Mouse (Mus musculus) frontal cortex, postnatal 25 days (tissue): ENCODE data around the gene Impdh2.
"Not testable (repeated sequence)": the region's sequence is repeated elsewhere in the genome, so short reads cannot be mapped to it uniquely, and the experiment has no call there.

Source experiments
- DNase-seq, 2 experiments: peaks; one replicate each; pipeline ENCODE4 v3.0.0; 2022; ENCODE audit warnings: low spot score in 2 of 2

The Impdh2 gene

DNA sequence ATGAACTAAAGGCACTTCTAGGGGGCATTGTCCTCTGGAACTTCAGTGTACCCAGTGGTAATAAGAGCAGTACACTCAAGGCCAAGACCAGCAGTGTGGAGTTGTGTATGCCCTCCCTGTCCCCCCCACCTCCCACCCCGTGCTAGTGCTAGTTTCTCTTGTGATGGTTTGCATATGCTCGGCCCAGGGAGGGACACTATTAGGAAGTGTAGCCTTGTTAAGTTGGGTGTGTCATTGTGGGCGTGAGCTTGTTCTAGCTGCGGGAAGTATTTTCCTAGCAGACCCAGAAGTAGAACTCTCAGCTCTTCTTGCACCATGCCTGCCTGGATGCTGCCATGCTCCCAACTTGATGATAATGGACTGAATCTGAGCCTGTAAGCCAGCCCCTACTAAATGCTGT, 41.9 kb downstream of the Impdh2 start:
- no peak for DNase-seq

DNA sequence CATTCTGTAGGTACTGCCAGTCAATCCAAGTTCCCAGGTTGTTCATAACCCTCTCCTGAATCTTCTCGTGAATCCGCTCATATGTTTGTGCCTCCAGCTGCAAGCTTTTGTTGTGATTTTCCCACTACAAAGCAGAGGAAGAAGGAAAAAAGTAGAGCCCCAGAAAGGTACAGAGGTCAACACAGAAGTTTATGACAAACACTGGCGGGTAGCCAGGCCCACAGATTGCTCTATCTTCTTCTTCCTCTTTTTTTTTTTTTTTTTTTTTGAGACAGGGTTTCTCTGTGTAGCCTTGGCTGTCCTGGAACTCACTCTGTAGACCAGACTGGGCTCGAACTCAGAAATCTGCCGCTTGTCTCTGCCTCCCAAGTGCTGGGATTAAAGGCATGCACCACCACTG, 47.8 kb downstream of the Impdh2 start:
- not testable (repeated sequence) for DNase-seq

DNA sequence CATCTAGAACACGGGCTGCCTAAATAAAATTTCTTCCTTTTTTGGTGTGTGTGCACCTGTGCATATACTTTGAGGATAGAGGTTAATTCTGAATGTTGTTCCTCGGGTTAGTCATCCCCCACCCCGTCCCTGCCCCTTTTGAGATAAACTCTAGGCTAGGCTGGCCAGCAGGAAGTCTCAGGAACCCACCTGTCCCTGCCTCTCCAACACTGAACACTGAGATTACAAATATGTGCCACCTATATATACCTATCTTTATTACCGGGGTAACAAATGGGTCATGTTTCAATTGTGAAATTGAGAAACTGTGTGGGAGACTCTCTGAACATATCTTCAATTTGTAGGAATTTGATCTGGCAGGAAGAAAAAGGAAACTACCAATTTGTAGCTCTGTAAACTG, 48.8 kb downstream of the Impdh2 start:
- DNase-seq: no peak

GRCm38 (mm10) chr9:108611488-108611887, 51.4 kb downstream of the Impdh2 start:
- DNase-seq: no peak
